Mouse (Mus musculus) bone marrow, adult 2 months (tissue): ENCODE data around the gene Usp49.

Experiments used
- CTCF ChIP-seq: fragments of 200-500 bp; IDR thresholded peaks from 2 replicates; pipeline ENCODE4 v1.5.1; 2011; ENCODE audit warnings: low read length, control low read depth; ENCODE audit not compliant: control insufficient read depth, insufficient read depth
- POLR2A ChIP-seq: fragments of 200-500 bp; IDR thresholded peaks from 2 replicates; pipeline ENCODE4 v1.6.1; 2011; ENCODE audit warnings: low read depth, mild to moderate bottlenecking, control low read depth, low read length, borderline replicate concordance; ENCODE audit not compliant: control insufficient read depth

DNA sequence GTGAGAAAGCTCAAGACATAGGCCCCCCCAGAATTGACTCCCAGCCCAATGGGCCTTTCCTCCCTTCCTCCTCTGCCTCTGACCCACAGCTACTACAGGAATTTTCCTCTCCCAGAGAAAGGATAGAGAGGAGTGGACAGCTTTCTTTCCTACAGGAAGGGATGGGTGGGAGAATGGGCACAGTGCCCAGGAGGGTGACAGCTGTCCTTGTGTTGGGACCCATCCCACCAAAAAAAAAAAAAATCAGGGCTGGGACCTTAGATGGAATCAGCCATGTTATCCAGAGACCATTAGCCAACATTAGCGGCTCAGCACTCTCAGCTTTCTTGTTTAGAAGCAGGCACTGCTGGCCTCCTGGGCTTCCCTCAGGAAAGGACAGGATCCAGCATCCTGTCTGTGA is 75.7 kb downstream of the Usp49 start:
- TF ChIP-seq CTCF: no peak
- no peak for TF ChIP-seq POLR2A
